Mouse (Mus musculus) kidney, postnatal 14 days (tissue): ENCODE measurements around the gene Olfr1008.
"Not testable (repeated sequence)": the region's sequence is repeated elsewhere in the genome, so short reads cannot be mapped to it uniquely, and the experiment has no call there.

Experiments
- DNase-seq: peaks from one replicate; pipeline ENCODE4 v3.0.0; 2022; ENCODE audit warnings: mixed read lengths

Gene Olfr1008

DNA sequence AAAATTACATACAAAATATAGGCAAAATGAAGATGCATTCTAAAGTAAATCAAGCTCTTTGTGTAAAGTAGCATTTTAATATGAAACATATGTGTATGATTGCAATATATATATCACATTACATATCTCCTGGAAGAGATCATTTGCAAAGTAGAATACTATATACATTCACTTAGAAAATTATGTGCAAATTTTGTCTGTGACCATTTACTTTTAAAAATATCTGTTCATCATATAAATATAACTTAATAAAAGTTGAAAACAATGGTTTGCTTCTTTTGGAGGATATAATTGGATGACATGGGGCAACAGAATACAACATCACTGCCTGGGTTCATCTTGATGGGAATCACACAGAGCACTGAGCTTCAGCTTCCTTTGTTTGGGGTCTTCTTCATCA lies at the start of gene Olfr1008:
Gene Olfr1008 (plus strand): TSS at position 301 of the 400 bp plus-strand sequence.
- no peak for DNase-seq

DNA sequence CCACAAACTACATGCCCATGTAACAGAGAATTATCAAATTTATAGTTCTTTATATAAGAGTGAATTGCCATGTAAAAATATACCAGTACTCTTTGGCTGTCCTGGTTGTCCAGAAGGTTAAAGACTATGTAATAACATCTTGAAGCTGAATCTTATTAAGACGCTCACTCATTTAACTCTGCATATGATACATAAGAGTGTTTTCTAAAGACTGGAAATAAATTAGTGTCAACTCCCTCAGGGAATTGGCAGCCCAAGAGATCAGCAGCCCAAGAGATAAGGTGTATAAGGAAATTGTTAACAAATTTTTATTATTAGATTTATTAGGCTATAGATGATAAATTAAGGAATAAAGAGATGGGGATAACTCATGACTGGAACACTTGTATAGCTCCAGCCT lies 38.6 kb upstream of the Olfr1008 start, which contains the start of gene Olfr1002:
Gene Olfr1002 (minus strand): TSS at position 101 of the 400 bp plus-strand sequence.
- DNase-seq = no peak

DNA sequence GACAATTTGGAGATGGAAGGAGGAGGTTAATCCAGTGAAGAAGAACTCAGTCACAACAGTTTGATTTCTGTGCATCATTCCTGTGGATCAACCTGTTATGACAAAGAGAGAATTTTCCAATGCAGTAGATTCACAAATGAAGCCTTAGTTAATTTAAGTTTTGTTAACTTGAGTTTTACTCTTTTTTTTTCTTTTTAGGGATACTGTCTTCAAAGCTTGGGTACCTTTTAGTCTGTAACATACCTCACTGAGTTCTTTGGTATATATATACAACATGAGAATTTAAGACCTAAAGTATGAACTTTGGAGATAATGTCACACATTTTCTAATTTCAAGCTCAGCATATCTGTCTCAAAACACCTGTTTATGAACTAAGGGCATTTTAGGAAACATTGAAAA lies 24.9 kb upstream of the Olfr1008 start, which contains the start of gene Olfr154:
Gene Olfr154 (minus strand): TSS at position 101 of the 400 bp plus-strand sequence.
- not testable (repeated sequence) for DNase-seq

DNA sequence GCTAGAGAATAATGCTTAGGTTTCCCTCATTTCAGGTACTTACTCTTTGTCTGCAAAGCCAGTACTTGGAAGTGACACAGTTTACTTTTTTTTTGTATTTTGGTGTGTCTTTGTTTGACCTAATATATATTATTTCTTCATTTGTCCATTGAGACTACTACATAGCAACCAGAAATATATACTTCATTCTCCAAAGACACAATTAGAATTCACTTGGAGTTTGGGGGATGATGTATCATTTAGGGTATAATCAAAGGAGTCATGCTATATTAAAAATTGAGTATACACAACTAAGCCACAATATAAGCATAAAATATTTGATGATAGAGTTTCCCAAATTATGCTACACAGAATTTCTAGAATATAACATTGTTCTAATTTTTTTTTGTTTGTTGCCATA lies 10.6 kb upstream of the Olfr1008 start, which contains the start of gene Olfr1006:
Gene Olfr1006 (minus strand): TSS at position 101 of the 400 bp plus-strand sequence.
- DNase-seq = no peak

DNA sequence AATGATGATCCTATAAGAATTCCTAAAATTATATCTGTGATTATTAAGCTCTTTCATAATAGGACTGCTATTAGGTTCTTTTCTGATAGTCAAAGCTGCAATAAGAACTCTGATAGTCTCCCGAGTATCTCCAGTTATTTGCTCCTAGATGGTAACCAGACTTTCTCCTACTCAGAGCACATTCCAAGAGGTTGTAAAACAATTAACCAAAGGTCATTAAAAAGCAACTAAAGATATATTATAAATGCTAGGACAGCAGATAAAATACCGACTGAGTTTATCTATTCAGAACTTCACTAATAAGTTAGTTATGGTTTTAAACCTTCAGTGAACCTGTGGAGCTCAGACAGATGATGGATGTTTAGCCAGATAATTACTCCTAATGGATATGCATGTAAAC lies 21.4 kb downstream of the Olfr1008 start:
- DNase-seq = not testable (repeated sequence)

DNA sequence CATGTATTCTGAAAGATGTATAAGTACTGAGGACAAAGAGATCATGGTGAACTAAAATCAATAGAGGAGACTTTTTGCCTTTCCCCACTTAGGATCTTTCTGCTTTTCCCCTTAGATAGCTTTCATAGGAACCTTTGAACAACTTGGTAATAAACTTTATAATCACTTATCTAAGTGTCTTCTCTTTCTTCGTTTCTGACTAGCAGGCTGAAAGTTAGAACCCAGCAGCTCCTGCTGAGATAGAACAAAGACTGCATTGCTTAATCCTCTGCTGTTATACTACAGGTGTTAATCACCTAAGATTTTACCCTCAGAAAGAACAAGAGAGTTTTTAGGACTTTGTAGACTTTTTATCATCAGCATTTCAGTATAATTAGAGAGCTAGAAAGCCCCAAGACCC lies 21.9 kb downstream of the Olfr1008 start:
- DNase-seq = no peak

DNA sequence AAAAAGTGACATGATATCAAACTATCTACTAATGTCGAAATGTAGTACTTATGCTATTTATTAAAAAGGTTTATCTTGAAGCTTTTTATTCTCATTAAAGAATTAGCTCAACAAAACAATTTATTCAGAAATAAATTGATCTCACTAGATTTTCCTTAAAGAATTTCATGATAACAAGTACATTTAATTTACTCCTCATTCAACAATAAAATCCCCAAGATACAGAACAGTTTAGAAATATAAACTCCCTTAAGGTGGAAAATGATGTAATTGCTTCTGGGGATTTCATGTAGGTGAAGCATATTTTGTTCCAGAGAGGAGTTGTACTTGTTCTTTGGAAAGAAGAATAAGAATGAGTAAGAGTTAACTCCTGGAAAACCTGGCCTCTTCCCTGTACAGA lies 25.9 kb downstream of the Olfr1008 start, which contains the start of gene Olfr1009:
Gene Olfr1009 (plus strand): TSS at position 301 of the 400 bp plus-strand sequence.
- DNase-seq = no peak

DNA sequence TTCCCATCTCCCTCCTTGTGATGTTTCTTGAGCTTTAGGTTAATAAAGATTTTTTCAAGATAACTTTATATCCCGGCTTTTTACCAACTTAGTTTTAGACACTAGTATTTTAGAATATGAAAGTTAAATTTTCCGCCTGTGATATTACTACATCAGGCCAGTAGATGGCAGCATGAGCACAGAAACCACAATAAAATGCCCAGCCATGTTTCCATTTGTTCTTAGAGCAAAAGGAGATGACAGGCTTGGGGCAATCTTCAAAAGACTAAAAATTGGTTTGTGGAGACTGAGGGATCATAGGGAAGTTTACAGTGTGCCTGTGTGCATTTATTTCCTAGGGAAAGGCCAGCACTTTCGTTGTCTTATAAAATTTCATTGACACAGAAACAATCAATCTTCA lies 36.6 kb downstream of the Olfr1008 start:
- DNase-seq = peak; percentile 10
